Mouse (Mus musculus) B cell, adult 2 months (primary cell): ENCODE results near the gene Susd1.

Experiments used
- DNase-seq, 2 experiments: peaks; one replicate each; pipeline ENCODE4 v3.0.0; 2022

Gene Susd1

GRCm38 (mm10) chr4:59437990-59438854, at the start of gene Susd1:
Susd1 (minus strand) TSS chr4:59438633.
- DNase-seq = peak; percentile 73 to 75

GRCm38 (mm10) chr4:59471306-59471705, 32.9 kb upstream of the Susd1 start:
- no peak for DNase-seq

GRCm38 (mm10) chr4:59465449-59465848, 27.0 kb upstream of the Susd1 start:
- peak in 1 of 2 experiments; percentile 14 for DNase-seq

GRCm38 (mm10) chr4:59464661-59465060, 26.2 kb upstream of the Susd1 start:
- no peak for DNase-seq

- DNase-seq = no peak
Observed at GRCm38 (mm10) chr4:59462494-59462893, 24.1 kb upstream of the Susd1 start.

GRCm38 (mm10) chr4:59461116-59461727, 22.8 kb upstream of the Susd1 start:
- DNase-seq = no peak

GRCm38 (mm10) chr4:59459216-59459955, 21.0 kb upstream of the Susd1 start:
- DNase-seq = no peak

GRCm38 (mm10) chr4:59457941-59458340, 19.5 kb upstream of the Susd1 start:
- no peak for DNase-seq

- no peak for DNase-seq
Observed at GRCm38 (mm10) chr4:59457091-59457490, 18.7 kb upstream of the Susd1 start.

GRCm38 (mm10) chr4:59455465-59455864, 17.0 kb upstream of the Susd1 start:
- no peak for DNase-seq

- DNase-seq = no peak
Observed at GRCm38 (mm10) chr4:59454046-59454445, 15.6 kb upstream of the Susd1 start.

- DNase-seq = no peak
Observed at GRCm38 (mm10) chr4:59452503-59452933, 14.1 kb upstream of the Susd1 start.

GRCm38 (mm10) chr4:59450906-59451305, 12.5 kb upstream of the Susd1 start:
- DNase-seq = no peak

GRCm38 (mm10) chr4:59450234-59450854, 11.9 kb upstream of the Susd1 start:
- no peak for DNase-seq

- no peak for DNase-seq
Observed at GRCm38 (mm10) chr4:59447296-59447695, 8.9 kb upstream of the Susd1 start.

GRCm38 (mm10) chr4:59445516-59445915, 7.1 kb upstream of the Susd1 start:
- peak; percentile 49 to 59 for DNase-seq

GRCm38 (mm10) chr4:59444994-59445393, 6.6 kb upstream of the Susd1 start:
- DNase-seq = peak; percentile 41 to 42

GRCm38 (mm10) chr4:59444085-59444484, 5.7 kb upstream of the Susd1 start:
- DNase-seq = peak; percentile 81 to 82

GRCm38 (mm10) chr4:59441265-59441664, 2.8 kb upstream of the Susd1 start:
- peak; percentile 59 to 62 for DNase-seq

GRCm38 (mm10) chr4:59439960-59440359, 1.5 kb upstream of the Susd1 start:
- peak in 1 of 2 experiments; percentile 14 for DNase-seq

GRCm38 (mm10) chr4:59439041-59439440, 608 bp upstream of the Susd1 start:
- DNase-seq = peak; percentile 27 to 29

GRCm38 (mm10) chr4:59435951-59436350, 2.5 kb downstream of the Susd1 start:
- DNase-seq = peak; percentile 53 to 56

GRCm38 (mm10) chr4:59434039-59434438, 4.4 kb downstream of the Susd1 start:
- no peak for DNase-seq
